Mouse (Mus musculus): ENCODE measurements at regions not wholly inside any gene's neighbourhood (a gene's known extent, or its start where the extent isn't known, plus 50 kb on each side); places are given as distances from the start of the nearest gene placed in this dataset.

DNA sequence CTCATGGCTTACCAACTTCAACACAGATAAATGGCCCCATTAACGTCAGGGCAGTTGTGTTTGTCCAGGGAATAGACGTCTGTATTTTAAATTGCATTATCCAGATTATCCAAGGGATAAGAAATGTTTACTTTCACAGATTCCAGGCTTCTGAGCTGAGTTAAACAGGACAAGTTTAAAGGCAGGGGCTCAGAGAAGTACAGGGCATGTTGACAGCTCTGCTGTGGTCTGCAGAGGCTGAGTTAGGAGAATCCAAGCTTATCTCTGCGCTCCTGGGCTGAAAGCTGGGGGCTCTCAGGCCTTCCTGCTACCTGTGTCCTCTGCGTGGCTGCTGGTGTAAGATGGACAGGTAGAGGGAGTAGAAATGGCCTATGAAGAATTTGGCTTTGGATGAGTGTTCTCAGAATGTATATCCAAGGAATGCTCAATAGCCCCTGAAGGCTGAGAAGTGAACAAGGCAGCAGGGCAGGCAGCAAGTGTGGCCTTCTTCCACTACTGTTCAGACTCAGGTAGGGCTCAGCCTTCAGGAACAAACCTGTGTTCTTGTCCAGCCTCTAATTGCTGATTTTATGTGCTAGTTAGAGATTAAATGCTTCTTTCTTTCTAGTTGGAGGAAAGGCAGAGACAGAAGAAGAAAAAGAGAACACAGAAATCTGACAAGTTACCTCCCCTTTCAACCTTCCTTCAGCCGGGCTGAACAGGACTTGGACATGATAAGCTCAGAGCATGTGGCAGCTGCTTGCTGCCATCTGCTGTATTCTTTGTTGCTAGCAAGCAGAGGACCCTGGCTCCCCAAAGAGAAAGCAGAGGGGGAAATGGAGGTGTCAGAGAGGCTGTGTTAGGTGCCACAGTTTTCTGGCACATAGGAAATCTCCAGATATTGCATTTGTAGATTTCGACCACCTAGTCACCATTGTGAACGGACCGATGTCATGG lies 77.9 kb upstream of the Grem2 start:
- peak; percentile 24 to 26 for DNase-seq (ENCODE audit: extremely low spot score in 1 of 2, low spot score in 2 of 2)
- intact Hi-C loops (cut with DNase I) = loop anchor here (5.0 to 10.0 kb wide), 4 partner anchors 402 to 1545 kb away; no protein-coding TSS in a partner anchor

DNA sequence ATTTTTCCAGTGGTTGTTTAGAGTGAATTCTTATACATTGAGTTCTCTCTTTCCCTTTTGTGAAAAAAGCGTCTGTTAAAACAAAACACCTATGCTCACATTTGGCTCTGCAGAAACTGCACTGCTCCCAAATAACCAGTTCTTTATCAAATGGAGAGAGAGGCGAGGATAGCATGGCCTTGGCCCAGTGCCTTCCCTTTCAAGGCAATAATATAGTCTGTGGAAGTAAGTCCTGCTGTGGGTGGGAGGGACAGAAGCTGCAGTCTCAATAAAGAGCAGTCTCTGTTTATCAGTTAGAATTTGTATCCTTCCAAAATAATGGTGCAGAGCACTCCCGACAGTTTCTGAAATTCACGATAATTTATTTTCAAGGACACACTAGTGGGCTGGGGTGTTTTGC lies 70.9 kb upstream of the Grem2 start:
- no peak for DNase-seq (ENCODE audit: extremely low spot score in 1 of 2, low spot score in 2 of 2)
- intact Hi-C loops (cut with DNase I) = loop anchor here (10.0 kb wide), 1 partner anchor 1538 kb away; no protein-coding TSS in a partner anchor

DNA sequence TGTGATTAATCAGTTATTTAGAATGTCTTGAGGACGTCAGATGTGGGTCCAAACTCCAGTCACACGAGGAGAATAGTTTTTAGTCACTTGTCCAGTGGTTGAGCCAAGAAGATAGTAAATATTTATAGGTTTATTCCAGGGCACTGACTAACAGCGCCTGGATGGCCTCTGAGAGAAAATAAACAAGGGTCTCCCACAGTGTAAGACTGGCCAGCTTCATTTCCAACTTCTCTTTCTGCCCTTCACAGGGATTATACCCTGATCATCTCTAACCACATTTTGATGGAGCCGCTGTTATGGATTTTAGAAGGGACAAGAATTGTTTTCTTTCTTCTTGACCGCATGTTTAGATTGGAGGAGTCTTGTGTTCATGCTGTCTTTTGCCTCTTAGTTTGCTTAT lies 67.0 kb upstream of the Grem2 start:
- DNase-seq (ENCODE audit: extremely low spot score in 1 of 2, low spot score in 2 of 2) = no peak
- intact Hi-C loops (cut with DNase I) = no loop called here

DNA sequence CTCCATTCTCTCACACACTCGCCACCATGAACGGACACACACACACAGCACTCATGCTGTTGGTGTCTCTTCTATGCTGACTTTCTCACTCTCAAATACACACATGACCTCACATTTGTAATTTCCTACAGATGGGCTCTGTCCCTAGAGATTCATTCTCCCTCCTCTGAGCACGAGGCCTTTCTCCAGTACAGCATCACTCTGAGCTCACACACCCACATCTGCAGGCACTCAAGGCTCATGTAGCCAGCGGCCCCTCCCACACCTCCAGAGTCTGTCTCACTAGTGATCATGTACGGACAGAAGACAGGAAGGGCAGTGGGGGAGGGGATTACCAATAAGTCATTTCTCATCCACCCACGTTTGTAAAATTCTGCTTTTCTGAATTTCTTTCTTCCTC lies 50.3 kb upstream of the Grem2 start:
- intact Hi-C loops (cut with DNase I) = no loop called here
- DNase-seq (ENCODE audit: extremely low spot score in 1 of 2, low spot score in 2 of 2) = no peak
